8 mouse cellular contexts compared by ENCODE assay signal in the genomic region with DNA sequence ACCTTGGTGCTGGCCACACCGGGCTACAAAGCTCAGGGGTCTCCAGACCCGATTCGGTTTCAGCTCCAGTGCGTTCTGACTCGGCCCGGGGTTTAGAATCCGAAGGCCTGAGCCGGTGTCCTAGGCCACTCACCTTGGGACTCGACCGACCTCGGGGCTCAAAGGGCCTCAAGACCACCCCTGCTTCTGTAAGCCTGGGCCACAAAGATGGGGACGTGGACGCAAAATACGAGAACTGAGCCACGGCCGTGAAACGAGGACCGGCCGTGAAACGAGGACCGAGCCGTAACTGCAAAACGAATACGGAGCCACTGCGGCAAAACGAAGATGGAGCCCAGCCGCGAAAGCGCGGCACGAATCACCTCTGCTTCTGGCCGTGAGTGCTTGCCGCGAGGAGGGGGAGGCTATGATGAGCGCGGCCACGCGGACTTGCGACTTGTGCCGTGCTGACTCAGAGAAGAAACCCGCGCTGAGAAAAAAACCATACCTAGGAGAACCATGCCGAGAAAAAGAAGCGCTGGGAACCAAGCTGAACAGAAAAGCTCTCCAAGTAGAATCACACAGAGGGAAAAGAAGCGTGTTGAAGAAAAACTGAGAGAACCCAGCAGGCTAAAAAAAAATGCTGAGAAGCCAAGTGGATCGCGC.
A peak's percentile ranks its signal among the peaks of the same experiment; 100 is the strongest.
DNase-seq lines count a peak whose midpoint lies in the region; ATAC-seq and TF ChIP-seq lines count a peak whose summit lies in the region.

No protein-coding gene starts in this region.

- peaks cover 3% of the 10 kb centered on the region for H3K79me2 ChIP-seq in heart, adult 2 months (replicated peaks; ENCODE audit: control insufficient read depth, insufficient read depth, low read length)

- H3K27me3 ChIP-seq in heart, adult 2 months (ENCODE audit: control insufficient read depth, insufficient read depth, low read length) = no peaks in the 10 kb centered on the region
- H3K27me3 ChIP-seq in kidney, embryonic 14.5 days (ENCODE audit: control insufficient read depth, insufficient read depth, low read length) = no peaks in the 10 kb centered on the region
- H3K27me3 ChIP-seq in liver, postnatal 0 days (ENCODE audit: insufficient read depth, low read length) = no peaks in the 10 kb centered on the region
- no peaks in the 10 kb centered on the region for H3K27me3 ChIP-seq in neural tube, embryonic 12.5 days (replicated peaks)
- no peaks in the 10 kb centered on the region for H3K27me3 ChIP-seq in thymus, adult 2 months (ENCODE audit: control insufficient read depth, insufficient read depth, low read length)

- TF ChIP-seq CTCF in left cerebral cortex, adult 2 months (IDR thresholded peaks at IDR 0.05) = no peak
- TF ChIP-seq CTCF in heart, adult 2 months (IDR thresholded peaks at IDR 0.05) = no peak
- no peak for TF ChIP-seq CTCF in liver, postnatal 0 days (IDR thresholded peaks at IDR 0.05; ENCODE audit: low read depth)
- TF ChIP-seq CTCF in thymus, adult 2 months (IDR thresholded peaks at IDR 0.05; ENCODE audit: borderline replicate concordance, control insufficient read depth, extremely low read depth, insufficient read depth, low read length, poor library complexity) = no peak

- no peak for ATAC-seq in kidney, embryonic 14.5 days (ENCODE audit: low FRiP score, low TSS enrichment)
- no peak; the same call in 1 of the 2 replicates for ATAC-seq in liver, postnatal 0 days
- ATAC-seq in neural tube, embryonic 12.5 days (ENCODE audit: low FRiP score, low read depth) = no peak; the same call in 1 of the 2 replicates

- H3K9me3 ChIP-seq in kidney, embryonic 14.5 days (ENCODE audit: control insufficient read depth, low read length) = peaks cover 14% of the 10 kb centered on the region
- no peaks in the 10 kb centered on the region for H3K9me3 ChIP-seq in liver, postnatal 0 days (ENCODE audit: low read length)
- peaks cover 15% of the 10 kb centered on the region; the same call in 1 of the 2 replicates for H3K9me3 ChIP-seq in neural tube, embryonic 12.5 days

- peak overlapping the region; percentile 82 for H3K27ac ChIP-seq in left cerebral cortex, adult 2 months
- peak overlapping the region; percentile 74 for H3K27ac ChIP-seq in heart, adult 2 months
- H3K27ac ChIP-seq in kidney, embryonic 14.5 days (ENCODE audit: low read depth, low read length) = peak overlapping the region; percentile 80
- peak overlapping the region; percentile 80 for H3K27ac ChIP-seq in liver, postnatal 0 days (ENCODE audit: low read depth)
- peak overlapping the region; percentile 17; the same call in 1 of the 2 replicates for H3K27ac ChIP-seq in neural tube, embryonic 12.5 days
- no peak overlapping the region for H3K27ac ChIP-seq in thymus, adult 2 months (ENCODE audit: control insufficient read depth, insufficient read depth, low read length)

- no peak; the same call in 1 of the 2 replicates for TF ChIP-seq POLR2A in heart, adult 2 months (IDR thresholded peaks at IDR 0.05; ENCODE audit: insufficient read depth, low read depth, low read length)
- TF ChIP-seq POLR2A in thymus, adult 2 months (IDR thresholded peaks at IDR 0.05; ENCODE audit: control insufficient read depth, extremely low read depth, insufficient read depth, low read length, poor library complexity) = no peak

- TF ChIP-seq EP300 in heart, adult 2 months (IDR thresholded peaks at IDR 0.05; ENCODE audit: insufficient read depth, low read depth, low read length) = no peak
- TF ChIP-seq EP300 in liver, postnatal 0 days (IDR thresholded peaks at IDR 0.05; ENCODE audit: low read depth) = no peak

- intact Hi-C loops in left cerebral cortex, adult 2 months (cut with DNase I) = no loop called here
- intact Hi-C loops in heart, adult 2 months (cut with DNase I) = loop anchor here (5.0 kb wide), 2 partner anchors 58 to 167 kb away; a partner anchor contains a TSS

- peaks cover 1% of the 10 kb centered on the region; the same call in 1 of the 2 replicates for H3K4me1 ChIP-seq in heart, adult 2 months (ENCODE audit: control insufficient read depth, insufficient read depth, low read length)
- peaks cover 14% of the 10 kb centered on the region; the same call in 1 of the 2 replicates for H3K4me1 ChIP-seq in kidney, embryonic 14.5 days (ENCODE audit: control insufficient read depth, insufficient read depth, low read length)
- peaks cover 12% of the 10 kb centered on the region for H3K4me1 ChIP-seq in liver, postnatal 0 days (ENCODE audit: insufficient read depth)
- H3K4me1 ChIP-seq in neural tube, embryonic 12.5 days = peaks cover 16% of the 10 kb centered on the region
- H3K4me1 ChIP-seq in thymus, adult 2 months (replicated peaks; ENCODE audit: control insufficient read depth, insufficient read depth, low read length) = no peaks in the 10 kb centered on the region

- H3K9ac ChIP-seq in heart, adult 2 months (ENCODE audit: low read depth, low read length) = peak overlapping the region; percentile 71
- peak overlapping the region; percentile 73 for H3K9ac ChIP-seq in kidney, embryonic 14.5 days (ENCODE audit: low read depth, low read length)
- peak overlapping the region; percentile 70 for H3K9ac ChIP-seq in liver, postnatal 0 days (replicated peaks)
- H3K9ac ChIP-seq in neural tube, embryonic 12.5 days = peak overlapping the region; percentile 64

- peak; percentile 39 to 43 for DNase-seq in left cerebral cortex, adult 2 months (ENCODE audit: extremely low spot score in 1 of 2, low spot score in 2 of 2)
- no peak for DNase-seq in left cerebral cortex, adult 8-10 months (ENCODE audit: low spot score in 2 of 2)
- peak; percentile 57 to 60 for DNase-seq in cerebellum, postnatal 10 days
- peak; percentile 46 to 50 for DNase-seq in heart, adult 2 months
- DNase-seq in liver, postnatal 0 days = peak; percentile 57
- DNase-seq in thymus, adult 2 months = peak; percentile 30

- peak overlapping the region; percentile 52 for H3K4me2 ChIP-seq in kidney, embryonic 14.5 days (replicated peaks; ENCODE audit: low read depth, low read length)
- H3K4me2 ChIP-seq in liver, postnatal 0 days (ENCODE audit: low read depth, low read length) = peak overlapping the region; percentile 73
- H3K4me2 ChIP-seq in neural tube, embryonic 12.5 days (replicated peaks) = peak overlapping the region; percentile 61

- no peaks in the 10 kb centered on the region for H3K36me3 ChIP-seq in heart, adult 2 months (ENCODE audit: control insufficient read depth, insufficient read depth, low read length)
- no peaks in the 10 kb centered on the region for H3K36me3 ChIP-seq in kidney, embryonic 14.5 days (ENCODE audit: control insufficient read depth, insufficient read depth, low read length)
- H3K36me3 ChIP-seq in liver, postnatal 0 days (replicated peaks; ENCODE audit: insufficient read depth, low read length) = no peaks in the 10 kb centered on the region
- H3K36me3 ChIP-seq in neural tube, embryonic 12.5 days = no peaks in the 10 kb centered on the region
- H3K36me3 ChIP-seq in thymus, adult 2 months (ENCODE audit: control insufficient read depth, insufficient read depth, low read length) = no peaks in the 10 kb centered on the region

- 45% methylated on average over 47 of the region's 47 CpGs for WGBS in heart, adult 2 months
- WGBS in kidney, embryonic 14.5 days = 53% methylated on average over 47 of the region's 47 CpGs
- 46% methylated on average over 47 of the region's 47 CpGs for WGBS in liver, postnatal 0 days (ENCODE audit: insufficient replicate concordance)
- 58% methylated on average over 47 of the region's 47 CpGs for WGBS in neural tube, embryonic 12.5 days
- 48% methylated on average over 47 of the region's 47 CpGs for WGBS in thymus, adult 2 months

- peak overlapping the region; percentile 56 for H3K4me3 ChIP-seq in left cerebral cortex, adult 2 months
- peak overlapping the region; percentile 63 for H3K4me3 ChIP-seq in heart, adult 2 months
- H3K4me3 ChIP-seq in kidney, embryonic 14.5 days (ENCODE audit: low read length) = peak overlapping the region; percentile 52
- H3K4me3 ChIP-seq in liver, postnatal 0 days (ENCODE audit: low read depth, low read length) = peak overlapping the region; percentile 63
- peak overlapping the region; percentile 53 for H3K4me3 ChIP-seq in neural tube, embryonic 12.5 days
- peak overlapping the region; percentile 81 for H3K4me3 ChIP-seq in thymus, adult 2 months (ENCODE audit: control insufficient read depth, insufficient read depth, low read length)

Comparison
In these comparisons a context has a peak if more than half of its experiments do, and no peak if none do; other contexts are left out.
1. DNase-seq: peak in left cerebral cortex, adult 2 months (2 of 2), cerebellum, postnatal 10 days (2 of 2), heart, adult 2 months (2 of 2), liver, postnatal 0 days (single experiment) and thymus, adult 2 months (single experiment); none in left cerebral cortex, adult 8-10 months (0 of 2).
2. Peak in every context shown above with its lines, with median percentiles within 50 percentile points of each other: H3K4me3 ChIP-seq, H3K9ac ChIP-seq and H3K4me2 ChIP-seq.